Mouse (Mus musculus) ES-Bruce4 (cell line): ENCODE measurements around the gene Crocc.

Experiments
- CTCF ChIP-seq: IDR thresholded peaks from one replicate; pipeline ENCODE4 v1.8.1; 2011; ENCODE audit warnings: low read depth, low read length
- EP300 ChIP-seq: IDR thresholded peaks from 2 replicates; pipeline ENCODE4 v1.6.1; 2011; ENCODE audit warnings: low read depth, low read length; ENCODE audit not compliant: insufficient read depth
- POLR2A ChIP-seq: IDR thresholded peaks from one replicate; pipeline ENCODE4 v1.8.1; 2011; ENCODE audit warnings: low read length; ENCODE audit not compliant: insufficient read depth

DNA sequence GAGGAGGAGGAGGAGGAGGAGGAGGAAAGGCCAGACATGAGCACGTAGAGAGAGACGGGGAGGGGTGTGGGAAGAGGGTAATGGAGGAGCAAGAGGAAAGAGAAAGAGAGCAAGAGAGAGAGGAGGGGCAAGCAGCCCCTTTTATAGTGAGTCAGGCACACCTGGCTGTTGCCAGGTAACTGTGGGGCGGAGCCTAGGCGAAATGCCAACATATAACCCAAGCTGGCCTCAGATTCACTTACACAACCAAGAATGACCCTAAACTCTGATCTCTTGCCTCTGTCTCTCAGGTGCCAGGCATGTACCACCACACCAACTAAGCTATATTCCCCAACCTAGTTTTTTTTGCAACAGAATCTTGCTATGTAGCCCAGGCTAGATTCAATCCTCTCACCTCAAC, 77.5 kb downstream of the Crocc start:
- TF ChIP-seq POLR2A, result no peak
- TF ChIP-seq CTCF, result no peak
- no peak for TF ChIP-seq EP300
